Mouse (Mus musculus) frontal cortex, postnatal 25 days (tissue): ENCODE results near the gene Gm6583.
"Not testable (repeated sequence)": the region's sequence is repeated elsewhere in the genome, so short reads cannot be mapped to it uniquely, and the experiment has no call there.

Source experiments
- DNase-seq, 2 experiments: peaks; one replicate each; pipeline ENCODE4 v3.0.0; 2022; ENCODE audit warnings: low spot score in 2 of 2

Gene Gm6583

GRCm38 (mm10) chr5:112325546-112326445 lies 30.0 kb downstream of the Gm6583 start, which contains the start of gene Tfip11:
Gene Tfip11, plus strand, starts transcription at chr5:112326358.
- peak; percentile 93 to 96 for DNase-seq

- no peak for DNase-seq
These were observed 30.9 kb downstream of the Gm6583 start for GRCm38 (mm10) chr5:112324637-112325545.

- DNase-seq = no peak
These were observed 32.6 kb downstream of the Gm6583 start for GRCm38 (mm10) chr5:112323246-112323645.

- no peak for DNase-seq
These were observed 34.5 kb downstream of the Gm6583 start for GRCm38 (mm10) chr5:112321376-112321775.

- peak; percentile 58 to 66 for DNase-seq
These were observed 34.9 kb downstream of the Gm6583 start for GRCm38 (mm10) chr5:112320936-112321335.

GRCm38 (mm10) chr5:112320379-112320778 lies 35.5 kb downstream of the Gm6583 start:
- no peak for DNase-seq

GRCm38 (mm10) chr5:112319343-112319742 lies 36.5 kb downstream of the Gm6583 start:
- DNase-seq = not testable (repeated sequence)

GRCm38 (mm10) chr5:112317328-112317727 lies 38.5 kb downstream of the Gm6583 start:
- no peak for DNase-seq

- no peak for DNase-seq
These were observed 39.4 kb downstream of the Gm6583 start for GRCm38 (mm10) chr5:112316468-112316867.

- DNase-seq = no peak
These were observed 42.5 kb downstream of the Gm6583 start for GRCm38 (mm10) chr5:112313222-112313885.

GRCm38 (mm10) chr5:112305842-112306241 lies 50.0 kb downstream of the Gm6583 start:
- DNase-seq = no peak
